Mouse (Mus musculus) kidney, postnatal 14 days (tissue): ENCODE results near the gene AI182371.

ENCODE experiments used
- DNase-seq: peaks from one replicate; pipeline ENCODE4 v3.0.0; 2022; ENCODE audit warnings: mixed read lengths

Gene AI182371

GRCm38 (mm10) chr2:35101443-35101842, at the start of gene AI182371:
Gene AI182371 (minus strand): TSS chr2:35101543.
- DNase-seq: no peak

DNA sequence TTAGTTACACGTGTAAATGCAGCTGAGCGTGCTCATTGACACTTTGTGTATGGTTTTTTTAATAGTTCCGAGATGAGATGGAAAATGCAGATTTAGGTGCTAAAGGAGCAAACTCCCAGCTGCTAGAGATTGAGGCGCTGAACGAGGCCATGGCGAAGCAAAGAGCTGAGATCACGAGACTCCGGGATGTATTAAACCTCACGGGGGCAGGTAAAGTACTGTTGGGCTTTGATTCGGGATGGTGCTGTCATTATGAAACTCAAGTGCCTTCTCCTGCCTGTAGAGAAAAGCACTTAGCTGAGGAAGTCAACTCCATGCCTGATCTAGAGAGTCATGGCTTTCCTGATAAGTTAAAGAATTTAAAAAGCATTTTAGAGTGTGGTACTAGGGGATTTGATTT, 47.5 kb upstream of the AI182371 start:
- no peak for DNase-seq

DNA sequence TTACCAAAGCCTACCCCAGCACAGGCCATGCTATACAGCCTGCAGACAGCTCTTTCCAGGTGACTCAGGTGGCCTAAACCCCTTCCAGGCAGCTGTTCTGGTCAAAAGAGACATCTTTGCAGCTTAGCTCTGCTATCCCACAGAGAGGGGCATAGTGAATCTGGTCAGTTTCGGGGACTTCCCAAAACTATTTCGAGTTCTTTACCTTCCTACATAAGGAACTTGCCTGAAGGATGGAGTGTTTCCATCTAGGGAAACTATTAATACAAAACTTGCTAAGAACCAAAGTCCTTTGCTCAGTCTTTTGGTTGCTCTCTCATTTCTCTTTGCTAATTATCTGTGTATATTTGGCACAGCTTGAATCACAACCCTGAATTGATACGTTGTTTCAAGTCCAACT, 40.3 kb upstream of the AI182371 start:
- DNase-seq: no peak

- no peak for DNase-seq
These were observed 37.2 kb upstream of the AI182371 start for GRCm38 (mm10) chr2:35138576-35138975.

GRCm38 (mm10) chr2:35133891-35134290, 32.5 kb upstream of the AI182371 start:
- DNase-seq: no peak

DNA sequence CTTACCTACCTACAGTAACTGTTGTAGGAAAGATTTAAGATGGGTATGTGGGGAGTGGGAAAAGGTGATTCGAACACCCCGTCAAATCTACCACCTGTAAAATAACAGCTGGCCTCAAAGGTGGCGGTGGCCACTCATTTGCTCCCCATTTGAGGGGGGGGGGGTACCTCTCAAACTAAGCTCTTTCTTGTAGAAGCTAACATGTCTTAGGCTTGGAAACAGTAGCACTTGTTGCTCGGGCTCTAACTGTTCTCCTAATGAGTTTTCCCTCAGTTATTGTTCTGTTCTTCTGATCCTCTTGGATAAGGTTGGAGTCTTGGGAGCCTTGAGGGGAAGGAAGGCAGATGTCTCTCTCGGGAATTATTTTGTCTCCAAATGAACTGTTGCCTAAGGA, 31.3 kb upstream of the AI182371 start:
- no peak for DNase-seq

DNA sequence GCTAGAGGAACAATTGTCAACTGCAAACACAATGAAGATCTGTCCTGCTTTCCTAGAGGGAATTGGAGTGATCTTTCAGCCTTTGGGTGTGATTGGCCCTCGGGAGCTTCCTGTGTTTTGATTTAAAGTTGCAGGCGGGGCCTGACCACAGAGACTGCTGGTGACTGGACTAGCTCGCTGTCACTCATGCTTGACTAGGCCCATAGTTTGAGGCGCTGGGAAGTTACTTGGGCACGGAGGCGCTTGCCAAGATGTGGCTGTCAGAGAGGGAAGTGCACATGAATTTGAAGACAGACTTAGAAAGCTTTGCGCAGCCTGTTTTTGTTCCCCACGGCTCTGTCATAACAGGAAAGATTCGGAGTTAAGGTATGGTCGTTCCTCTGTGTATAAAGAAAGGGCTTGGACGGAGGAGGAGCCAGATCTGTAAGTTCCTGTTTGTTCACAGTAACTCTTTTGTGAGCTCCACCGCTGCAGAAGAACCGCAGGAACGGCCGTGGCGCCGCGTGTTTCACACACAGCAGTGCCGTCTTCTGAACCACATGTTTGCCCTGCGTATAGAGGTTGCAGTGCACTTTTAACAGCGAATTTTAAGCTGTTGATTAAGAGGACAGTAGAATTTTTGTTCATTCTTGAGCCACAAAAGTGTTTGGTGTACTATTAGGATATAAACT, 30.8 kb upstream of the AI182371 start:
- peak; percentile 98 for DNase-seq

DNA sequence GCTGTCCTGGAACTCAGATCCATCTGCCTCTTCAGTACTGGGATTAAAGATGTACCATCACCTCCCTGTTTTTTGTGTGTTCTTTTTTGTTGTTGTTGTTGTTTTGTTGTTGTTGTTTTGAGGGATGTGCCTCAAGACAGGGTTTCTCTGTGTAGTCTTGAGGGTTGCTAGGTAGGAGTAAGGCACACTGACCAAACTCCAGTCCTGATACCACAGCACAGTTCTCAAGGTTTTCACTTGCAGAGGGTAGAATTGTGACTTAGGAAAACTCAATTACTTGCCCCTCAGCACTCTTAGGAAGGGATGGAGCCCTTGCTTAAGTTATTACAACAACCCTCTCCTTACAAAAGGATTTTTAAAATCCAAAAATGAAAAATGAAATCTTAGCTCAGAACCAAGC, 30.1 kb upstream of the AI182371 start:
- DNase-seq: no peak

DNA sequence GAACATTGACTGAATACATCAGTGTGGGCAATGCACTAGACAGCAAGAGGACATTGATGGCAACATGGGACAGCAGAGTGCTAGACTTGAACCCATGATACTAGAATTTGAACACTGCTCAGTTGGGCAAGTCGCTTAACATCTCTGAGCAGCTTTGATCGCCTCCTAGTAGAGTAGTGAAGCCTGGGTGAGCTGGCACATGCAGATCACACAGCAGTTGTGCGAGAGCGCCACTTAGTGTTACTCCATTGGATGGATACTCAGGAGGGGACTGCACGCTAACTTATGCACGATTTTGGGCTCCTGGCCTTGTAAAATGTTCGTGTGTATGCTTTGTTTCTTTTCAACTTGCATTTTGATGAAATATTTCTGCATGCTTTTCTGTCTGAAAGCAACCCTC, 23.4 kb upstream of the AI182371 start:
- no peak for DNase-seq

DNA sequence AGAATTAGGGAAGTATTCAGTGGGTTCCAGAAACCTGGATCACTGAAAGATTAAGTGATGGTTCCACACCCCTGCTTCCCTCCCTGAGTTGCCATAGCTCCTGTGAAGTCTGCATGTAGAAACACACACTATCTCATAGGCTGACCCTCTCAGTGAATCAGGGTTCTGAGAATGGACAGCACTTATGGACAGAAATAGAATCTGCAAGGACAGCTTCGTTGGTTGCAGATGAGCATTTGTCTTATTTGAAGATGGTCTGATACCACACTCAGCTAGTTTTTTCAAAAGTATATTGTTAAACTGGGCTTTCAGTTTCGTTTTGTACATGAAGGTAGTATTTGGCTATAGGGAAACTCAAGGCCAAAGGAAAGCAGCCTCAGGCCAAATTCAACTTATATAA, 9.2 kb upstream of the AI182371 start:
- DNase-seq: no peak

DNA sequence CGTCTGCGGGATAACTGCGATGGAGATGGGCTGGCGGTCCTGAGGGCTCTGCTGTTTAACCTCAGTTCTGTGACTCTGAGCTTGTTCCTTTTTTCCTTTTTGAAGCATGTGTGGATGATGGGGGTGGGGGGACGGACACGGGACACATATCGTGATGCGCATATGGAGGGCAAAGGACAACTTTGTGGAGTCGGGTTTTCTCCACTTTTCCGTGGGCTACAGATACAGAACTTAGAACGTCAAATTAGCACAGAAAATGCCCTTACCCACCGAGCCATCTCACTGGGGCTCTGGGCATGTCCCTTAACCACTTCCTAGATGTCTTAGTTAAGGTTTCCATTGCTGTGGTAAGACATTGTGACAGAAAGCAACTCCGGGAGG, 8.6 kb upstream of the AI182371 start:
- no peak for DNase-seq

DNA sequence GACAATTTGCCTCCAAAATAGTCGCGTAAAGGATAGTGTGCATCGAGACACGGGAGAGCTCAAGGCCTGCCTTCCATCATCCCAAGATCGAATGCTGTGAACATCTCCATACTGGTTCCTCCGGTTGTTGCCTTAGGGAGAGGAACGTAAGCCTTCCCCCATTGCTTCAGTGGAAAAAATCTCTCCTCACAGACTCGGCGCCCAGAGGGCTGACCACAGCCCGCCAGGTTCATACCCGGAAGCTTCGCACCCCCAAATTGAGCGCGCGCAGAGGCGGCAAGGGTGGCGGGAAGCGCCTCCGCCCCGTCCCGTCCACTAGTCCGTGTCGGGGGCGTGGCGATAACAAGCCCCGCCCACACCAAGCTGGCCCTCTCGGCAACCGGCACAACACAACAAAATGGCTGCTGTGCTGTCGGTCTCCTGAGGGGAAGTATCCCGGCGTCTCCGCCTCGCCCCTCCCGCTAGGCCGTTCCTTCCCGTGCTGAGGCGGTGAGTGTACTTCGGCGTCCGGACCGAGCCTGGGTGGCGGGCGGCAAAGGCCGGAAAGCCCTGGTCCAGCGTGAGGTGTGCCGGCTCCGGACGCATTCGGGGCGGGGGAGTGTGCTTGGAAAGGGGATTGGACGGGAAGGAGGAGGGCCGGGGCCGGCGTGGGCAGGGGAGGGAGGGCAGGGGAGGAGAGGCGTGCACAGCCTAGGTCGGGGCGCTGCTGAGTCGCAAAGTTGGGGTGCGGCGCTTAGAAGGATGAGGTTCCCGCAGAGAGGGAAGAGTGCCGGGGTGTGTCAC, 8.0 kb upstream of the AI182371 start, which contains the start of gene Cntrl:
Gene Cntrl (plus strand): TSS at position 352 of the 783 bp plus-strand sequence.
- DNase-seq: peak; percentile 97

- DNase-seq: peak; percentile 51
These were observed 7.4 kb upstream of the AI182371 start for GRCm38 (mm10) chr2:35108712-35109111.

DNA sequence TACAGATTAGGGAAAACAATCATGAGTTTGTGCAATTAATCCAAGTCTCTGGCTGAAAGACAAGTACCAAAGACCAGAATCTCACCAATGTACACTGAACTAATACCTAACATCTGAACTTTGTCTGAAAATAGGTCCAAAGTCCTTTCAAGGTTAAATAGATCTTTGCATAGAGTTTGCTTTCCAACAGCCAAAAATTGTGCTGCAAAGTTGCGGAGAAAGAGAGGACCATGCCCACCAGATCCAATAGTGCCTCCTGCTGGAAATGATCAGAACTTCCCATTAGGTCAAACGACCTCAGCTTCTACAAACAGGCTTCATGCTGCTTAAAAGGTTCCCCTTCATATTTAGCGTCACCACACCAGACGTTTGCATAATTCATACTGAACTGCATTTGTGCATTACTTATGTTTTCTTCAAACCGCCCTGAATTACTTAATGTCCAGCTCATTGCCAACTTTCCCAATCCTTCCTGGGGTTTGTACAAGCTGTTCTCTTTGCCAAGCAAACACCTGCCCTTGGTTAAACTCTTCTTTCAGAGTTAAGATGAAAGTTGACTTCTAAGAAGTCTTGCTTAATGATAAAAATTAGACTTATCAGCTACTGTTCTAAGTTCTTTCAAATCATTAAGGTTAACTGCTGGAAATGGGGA, 6.8 kb upstream of the AI182371 start:
- peak; percentile 6 for DNase-seq

GRCm38 (mm10) chr2:35104843-35105242, 3.5 kb upstream of the AI182371 start:
- no peak for DNase-seq

GRCm38 (mm10) chr2:35103558-35103957, 2.2 kb upstream of the AI182371 start:
- DNase-seq: no peak

DNA sequence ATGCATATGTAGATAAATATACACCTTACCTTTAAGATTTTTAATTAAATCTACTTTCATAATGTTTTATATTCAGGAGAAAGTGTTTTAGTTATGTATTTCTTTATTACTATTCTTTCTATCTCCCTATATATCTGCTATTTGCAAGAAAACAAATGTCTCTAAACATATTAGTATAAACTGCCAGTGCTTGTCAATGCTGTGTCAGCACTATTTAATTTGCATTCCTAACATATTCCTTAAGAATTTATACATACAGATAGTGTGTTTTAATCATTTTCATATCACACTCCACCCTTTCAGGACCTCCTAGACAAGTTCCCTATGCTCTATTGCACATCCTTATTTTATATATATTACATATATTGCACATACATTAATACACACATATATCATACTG, 1.4 kb upstream of the AI182371 start:
- DNase-seq: no peak

DNA sequence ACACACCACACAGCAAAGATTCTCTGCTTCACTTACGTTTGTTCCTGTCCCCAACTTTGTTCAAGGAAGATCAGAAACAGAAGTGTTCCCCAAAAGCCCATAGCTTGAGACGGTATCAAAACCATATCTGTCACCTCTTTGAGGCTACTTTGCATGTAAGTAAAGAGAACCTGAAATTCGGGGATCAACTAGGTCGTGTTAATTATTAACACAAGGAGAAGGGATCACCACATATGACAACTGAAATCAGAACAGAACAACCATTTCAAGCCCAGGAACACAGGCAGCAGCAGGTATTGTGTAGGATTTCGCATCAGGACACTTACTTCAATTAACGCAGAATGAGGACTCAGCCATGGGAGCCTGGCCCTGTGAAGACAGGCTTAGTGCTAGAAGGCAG, 814 bp downstream of the AI182371 start:
- no peak for DNase-seq

DNA sequence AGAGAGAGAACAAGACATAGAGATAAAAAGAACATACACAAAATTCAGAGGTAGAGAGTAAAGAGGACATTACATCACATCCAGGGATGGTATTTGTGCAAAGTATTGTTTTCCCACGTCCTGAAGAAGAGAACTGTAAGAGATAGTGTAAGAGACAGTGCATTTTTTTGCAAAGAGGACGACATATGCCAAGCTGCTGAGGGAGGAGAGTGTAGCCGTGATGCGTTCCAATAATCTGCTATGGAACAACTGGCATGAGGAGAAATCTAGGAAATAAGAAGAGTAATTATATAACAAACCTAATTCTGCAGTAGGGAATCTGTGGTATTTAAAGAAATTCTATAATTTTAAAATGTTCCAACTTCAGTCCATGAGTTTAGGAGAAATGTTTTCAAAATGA, 13.9 kb downstream of the AI182371 start:
- DNase-seq: no peak

DNA sequence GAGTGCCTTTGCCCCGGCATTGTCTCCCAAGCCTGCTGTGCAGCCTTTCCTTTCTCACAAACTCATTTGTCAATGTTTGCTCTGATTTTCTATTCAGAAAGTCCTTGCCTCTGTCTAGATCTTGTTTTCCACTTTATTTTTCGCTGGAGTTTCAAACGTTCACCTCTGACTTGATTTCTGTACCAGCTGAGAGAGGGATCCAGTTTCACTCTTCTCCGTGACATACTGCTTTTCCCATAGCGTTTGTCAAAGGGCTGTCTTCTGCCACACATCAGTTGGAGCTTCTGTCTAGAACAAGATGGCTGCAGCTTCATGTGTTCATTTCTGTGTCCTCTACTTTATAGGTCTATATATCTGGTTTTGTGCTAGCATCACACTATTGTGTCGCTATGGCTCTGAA, 22.2 kb downstream of the AI182371 start:
- no peak for DNase-seq

DNA sequence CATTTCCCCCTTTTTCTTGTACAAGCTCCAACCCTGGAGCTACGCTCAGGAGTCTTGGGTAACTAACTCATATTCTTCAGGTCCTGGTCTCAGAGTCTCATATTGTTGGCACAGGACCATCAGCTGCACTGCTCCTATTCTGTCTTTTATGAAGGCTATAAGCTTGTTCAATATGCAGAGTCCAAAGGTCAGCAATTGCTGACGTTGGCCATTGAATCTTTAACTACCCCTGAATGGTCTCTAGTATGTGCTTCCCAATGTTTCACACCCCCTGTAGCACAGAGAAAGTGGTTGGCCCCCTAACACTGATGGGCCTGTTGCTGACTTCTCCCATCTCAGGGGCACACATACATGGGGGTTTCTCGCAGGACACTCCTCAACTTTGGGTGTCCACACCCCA, 27.0 kb downstream of the AI182371 start:
- no peak for DNase-seq

- DNase-seq: no peak
These were observed 28.8 kb downstream of the AI182371 start for GRCm38 (mm10) chr2:35072547-35072946.

DNA sequence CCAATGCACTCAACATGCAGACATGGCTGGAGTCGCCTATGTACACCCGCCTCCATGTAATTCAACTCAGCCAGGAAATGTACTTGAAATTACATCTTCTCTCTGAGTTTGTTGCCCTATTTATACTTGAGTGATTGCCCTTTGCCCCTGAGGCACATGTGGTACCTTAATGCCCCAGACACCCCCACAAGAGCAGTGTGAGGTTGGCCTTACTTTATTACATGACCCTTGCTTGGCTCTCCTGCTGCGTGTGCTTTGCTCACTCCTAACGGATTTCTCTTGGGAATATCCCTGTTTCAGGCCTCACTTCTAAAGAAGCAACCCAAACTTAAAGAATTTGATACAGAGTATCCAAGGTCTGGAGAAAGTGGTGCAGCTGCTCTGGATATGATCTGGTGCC, 31.1 kb downstream of the AI182371 start:
- DNase-seq: no peak

DNA sequence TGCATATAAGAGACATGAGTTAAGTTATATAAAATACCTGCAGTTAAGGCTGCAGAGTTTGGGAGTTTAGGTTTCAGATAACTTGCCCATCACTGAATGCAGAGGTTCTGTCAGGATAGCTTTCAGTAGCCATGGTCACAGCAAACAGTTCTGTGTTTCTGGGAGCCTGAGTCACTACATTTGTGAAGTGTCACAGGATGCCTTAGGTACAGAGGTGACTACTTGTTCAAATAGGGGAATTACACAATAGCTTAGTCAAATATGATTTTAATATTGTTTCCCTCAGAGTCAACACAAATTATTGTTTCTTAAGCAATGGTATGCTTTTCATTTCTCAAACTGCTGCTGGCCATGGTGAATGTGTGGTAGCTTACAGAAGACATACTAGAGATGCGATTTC, 32.2 kb downstream of the AI182371 start:
- no peak for DNase-seq
